Mouse (Mus musculus) liver, embryonic 14.5 days (tissue): ENCODE measurements at regions not wholly inside any gene's neighbourhood (a gene's known extent, or its start where the extent isn't known, plus 50 kb on each side); places are given as distances from the start of the nearest gene placed in this dataset.

Source experiments
- CTCF ChIP-seq: IDR thresholded peaks from 2 replicates; pipeline ENCODE4 v1.5.1; 2016; ENCODE audit warnings: antibody characterized with exemption, low read depth, control low read depth
- EP300 ChIP-seq: IDR thresholded peaks from 2 replicates; pipeline ENCODE4 v1.6.1; 2016; ENCODE audit warnings: antibody characterized with exemption, low read depth

DNA sequence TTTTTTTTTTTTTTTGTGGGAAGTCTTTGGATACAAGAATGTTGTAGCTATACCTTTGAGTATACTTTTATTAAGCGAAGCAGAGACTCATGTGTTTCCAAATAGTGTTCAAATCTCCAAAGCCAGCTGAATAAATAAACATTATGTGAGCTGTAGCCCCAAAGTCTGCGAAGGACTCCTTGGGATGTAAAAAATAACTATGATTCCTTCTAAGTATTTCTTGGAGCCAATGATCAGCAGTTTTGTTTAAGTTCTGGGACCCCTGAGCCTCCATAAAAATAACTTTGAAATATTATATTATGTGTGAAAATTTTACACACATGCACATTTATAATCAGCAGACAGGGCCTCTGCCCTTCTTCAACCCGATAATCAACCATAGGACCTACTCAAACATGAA is 262.8 kb upstream of the Tenm3 start:
- TF ChIP-seq CTCF = no peak
- no peak for TF ChIP-seq EP300
